Mouse (Mus musculus) right cerebral cortex, postnatal 36 days (tissue): ENCODE measurements around the gene Prep.

Experiments used
- DNase-seq, 2 experiments: peaks; one replicate each; pipeline ENCODE4 v3.0.0; 2022; ENCODE audit warnings: low spot score in 2 of 2, mixed read lengths in 1 of 2

The Prep gene

GRCm38 (mm10) chr10:45066931-45067308 lies at the start of gene Prep:
Prep (plus strand) TSS chr10:45067203.
- DNase-seq = peak; percentile 86 to 87

- DNase-seq = no peak
Measured at GRCm38 (mm10) chr10:45017352-45017751, 49.7 kb upstream of the Prep start.

GRCm38 (mm10) chr10:45017851-45018250 lies 49.2 kb upstream of the Prep start:
- DNase-seq = no peak

- no peak for DNase-seq
Measured at GRCm38 (mm10) chr10:45019418-45019817, 47.6 kb upstream of the Prep start.

GRCm38 (mm10) chr10:45019849-45020248 lies 47.2 kb upstream of the Prep start:
- no peak for DNase-seq

GRCm38 (mm10) chr10:45020291-45020690 lies 46.7 kb upstream of the Prep start:
- DNase-seq = no peak

GRCm38 (mm10) chr10:45025184-45025583 lies 41.8 kb upstream of the Prep start:
- DNase-seq = no peak

- no peak for DNase-seq
Measured at GRCm38 (mm10) chr10:45026935-45027334, 40.1 kb upstream of the Prep start.

GRCm38 (mm10) chr10:45045268-45045928 lies 21.6 kb upstream of the Prep start:
- DNase-seq = peak; percentile 33 to 53

- DNase-seq = no peak
Measured at GRCm38 (mm10) chr10:45048158-45048557, 18.8 kb upstream of the Prep start.

GRCm38 (mm10) chr10:45048622-45049021 lies 18.4 kb upstream of the Prep start:
- no peak for DNase-seq

GRCm38 (mm10) chr10:45051125-45051744 lies 15.8 kb upstream of the Prep start:
- DNase-seq = peak in 1 of 2 experiments; percentile 35

- no peak for DNase-seq
Measured at GRCm38 (mm10) chr10:45058361-45058760, 8.6 kb upstream of the Prep start.

- no peak for DNase-seq
Measured at GRCm38 (mm10) chr10:45060841-45061240, 6.2 kb upstream of the Prep start.

- DNase-seq = no peak
Measured at GRCm38 (mm10) chr10:45066131-45066930, 672 bp upstream of the Prep start.

GRCm38 (mm10) chr10:45067436-45067925 lies 478 bp downstream of the Prep start:
- no peak for DNase-seq

GRCm38 (mm10) chr10:45069557-45069956 lies 2.6 kb downstream of the Prep start:
- DNase-seq = no peak

GRCm38 (mm10) chr10:45070362-45070761 lies 3.4 kb downstream of the Prep start:
- DNase-seq = no peak

GRCm38 (mm10) chr10:45070929-45071813 lies 4.2 kb downstream of the Prep start:
- DNase-seq = no peak

- DNase-seq = no peak
Measured at GRCm38 (mm10) chr10:45072339-45072738, 5.3 kb downstream of the Prep start.

- DNase-seq = no peak
Measured at GRCm38 (mm10) chr10:45074543-45074942, 7.5 kb downstream of the Prep start.
